Mouse (Mus musculus) common myeloid progenitor, adult 5-6 weeks (primary cell): Measurements from ENCODE around the gene Psme1. TPM values are rescaled to one million over a fixed set of nuclear protein-coding genes. Genes with fewer than 3 reads are reported as not detected.
A peak's percentile ranks its signal among the peaks of the same experiment; 100 is the strongest.

ENCODE experiments used
- ATAC-seq: replicated peaks from 2 replicates; pipeline ENCODE4 v1.8.0; 2016; ENCODE audit warnings: low read depth, mild to moderate bottlenecking, moderate TSS enrichment, inconsistent platforms; ENCODE audit not compliant: poor library complexity, severe bottlenecking
- total RNA-seq: library from RNA; stranded (forward); fragments of 200-1000, 187-1606 nt; gene quantifications from 2 replicates; pipeline ENCODE4 v1.2.3, GENCODE M21; 2017

Psme1 gene
- total RNA-seq, 1 experiment from 2014 or later, result 372 TPM

DNA sequence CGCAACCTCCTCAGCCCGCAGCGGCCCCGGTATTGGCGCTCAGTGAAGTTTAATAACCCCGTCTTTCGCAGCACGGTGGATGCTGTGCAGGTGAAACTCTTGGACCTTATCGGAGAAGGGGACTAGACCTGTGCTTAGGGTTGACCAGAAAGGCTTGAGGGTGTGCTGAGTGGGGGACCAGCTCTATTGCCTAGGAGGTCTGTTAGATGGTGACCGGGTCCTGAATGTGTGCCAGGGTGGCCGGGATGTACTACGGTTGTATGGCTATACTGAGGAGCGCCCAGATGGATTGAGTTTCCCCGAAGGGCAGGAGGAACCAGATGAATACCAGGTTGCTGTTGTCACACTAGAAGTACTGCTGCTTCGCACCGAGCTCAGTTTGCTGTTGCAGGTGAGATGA, 14.3 kb downstream of the Psme1 start:
- no peak for ATAC-seq

DNA sequence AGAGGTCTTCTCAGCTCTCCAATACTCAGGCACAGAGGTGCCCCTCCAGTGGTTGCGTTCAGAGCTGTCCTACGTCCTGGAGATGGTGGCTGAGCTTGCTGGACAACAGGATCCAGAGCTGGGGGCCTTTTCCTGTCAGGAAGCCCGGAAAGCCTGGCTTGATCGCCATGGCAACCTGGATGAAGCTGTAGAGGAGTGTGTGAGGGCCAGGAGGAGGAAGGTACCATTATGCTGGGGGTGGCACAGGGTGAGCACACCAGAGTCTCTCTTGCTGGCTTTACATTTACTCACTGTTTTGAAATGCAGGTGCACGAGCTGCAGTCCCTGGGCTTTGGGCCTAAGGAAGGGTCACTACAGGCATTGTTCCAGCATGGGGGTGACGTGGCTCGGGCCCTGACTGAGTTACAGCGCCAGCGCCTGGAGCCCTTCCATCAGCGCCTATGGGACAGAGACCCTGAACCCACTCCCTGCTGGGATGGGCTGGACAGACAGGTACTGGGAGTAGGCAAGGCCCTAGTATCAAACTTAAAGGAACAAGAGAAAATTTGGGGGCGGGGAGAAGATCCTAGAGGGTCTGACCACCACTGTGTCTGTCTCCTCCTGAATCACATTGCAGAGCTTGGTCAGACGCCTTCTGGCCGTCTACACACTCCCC, 18.2 kb downstream of the Psme1 start:
- no peak for ATAC-seq

- no peak for ATAC-seq
These were observed 20.8 kb downstream of the Psme1 start for GRCm38 (mm10) chr14:55598521-55599390.

- 0 out of 2 replicates have a peak, but pooled peaks have one; percentile 16 for ATAC-seq
These were observed 25.3 kb downstream of the Psme1 start, which contains the start of gene Irf9 for GRCm38 (mm10) chr14:55603271-55603632. Gene Irf9, plus strand, starts transcription at chr14:55603571.

DNA sequence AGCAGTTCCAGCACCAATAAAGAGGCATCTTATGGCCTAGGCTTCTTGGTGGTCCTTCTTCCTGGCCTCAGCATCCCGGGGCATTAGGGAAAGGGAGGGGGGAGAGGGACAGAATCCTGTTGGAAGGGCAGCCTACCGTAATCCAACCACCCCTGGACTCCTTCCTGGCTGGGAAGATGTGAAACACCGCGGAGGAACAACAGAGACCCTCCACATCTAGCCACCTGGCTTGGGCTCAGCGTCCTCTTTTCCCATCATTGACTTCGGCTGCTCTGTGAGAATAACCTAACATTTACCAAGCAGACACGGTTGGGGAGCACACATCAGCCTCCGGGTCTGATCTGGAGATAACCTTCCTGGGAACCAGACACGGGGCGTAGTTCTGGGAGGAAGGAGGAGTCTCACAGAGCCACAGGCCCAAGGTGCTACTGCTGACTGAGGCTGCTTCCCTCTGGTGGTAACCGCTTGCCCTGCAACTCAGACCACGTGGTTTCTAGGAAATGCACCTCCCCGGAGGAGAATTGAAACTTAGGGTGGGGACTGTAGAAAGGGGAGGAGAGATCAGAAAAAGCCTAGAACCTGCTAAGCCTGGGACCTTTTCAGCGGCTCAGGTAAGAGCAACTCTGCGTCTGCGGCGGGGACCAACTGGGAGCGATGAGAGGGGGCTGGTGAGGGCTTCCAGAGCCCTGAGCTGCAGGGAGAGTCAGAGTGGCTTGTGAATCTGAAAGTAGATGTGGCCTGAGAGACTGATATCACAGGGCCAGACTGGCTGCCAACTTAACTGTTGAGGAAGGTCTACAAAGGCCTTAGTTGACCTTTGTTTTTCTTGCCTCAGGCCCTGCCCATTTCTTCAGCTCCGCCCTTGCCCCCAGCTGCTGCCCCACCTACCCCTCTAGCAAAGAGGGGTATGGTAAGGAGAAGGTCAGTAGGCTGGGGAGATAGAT, 26.0 kb downstream of the Psme1 start:
- peak; percentile 93 for ATAC-seq

- no peak for ATAC-seq
These were observed 26.9 kb downstream of the Psme1 start for GRCm38 (mm10) chr14:55604823-55605222.

DNA sequence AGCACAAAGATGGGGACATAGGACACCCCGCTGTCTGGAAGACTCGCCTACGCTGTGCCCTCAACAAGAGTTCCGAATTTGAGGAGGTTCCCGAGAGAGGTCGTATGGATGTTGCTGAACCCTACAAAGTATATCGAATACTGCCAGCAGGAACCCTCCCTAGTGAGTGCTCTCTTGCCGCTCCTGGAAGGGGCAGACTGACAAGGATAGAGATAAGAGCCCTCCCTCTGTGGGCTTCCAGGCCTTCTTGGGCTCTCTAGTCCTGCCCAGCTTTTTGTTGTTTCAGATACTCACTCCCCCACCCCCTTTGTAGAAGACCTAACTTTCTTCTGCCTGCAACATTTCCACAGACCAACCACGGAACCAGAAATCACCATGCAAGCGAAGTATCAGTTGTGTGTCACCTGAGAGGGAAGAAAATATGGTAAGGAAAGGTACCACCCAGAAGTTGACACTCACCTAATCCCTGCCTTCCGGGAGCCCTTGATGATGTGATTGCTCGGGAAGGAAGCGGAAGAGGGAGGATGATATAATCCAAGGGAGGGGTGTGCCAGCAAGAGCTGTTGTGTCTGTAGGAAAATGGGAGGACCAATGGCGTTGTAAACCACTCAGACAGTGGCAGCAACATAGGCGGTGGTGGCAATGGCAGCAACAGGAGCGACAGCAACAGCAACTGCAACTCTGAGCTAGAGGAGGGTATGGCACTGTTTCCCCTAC, 28.0 kb downstream of the Psme1 start:
- no peak for ATAC-seq

GRCm38 (mm10) chr14:55608339-55608738, 30.4 kb downstream of the Psme1 start:
- no peak for ATAC-seq

DNA sequence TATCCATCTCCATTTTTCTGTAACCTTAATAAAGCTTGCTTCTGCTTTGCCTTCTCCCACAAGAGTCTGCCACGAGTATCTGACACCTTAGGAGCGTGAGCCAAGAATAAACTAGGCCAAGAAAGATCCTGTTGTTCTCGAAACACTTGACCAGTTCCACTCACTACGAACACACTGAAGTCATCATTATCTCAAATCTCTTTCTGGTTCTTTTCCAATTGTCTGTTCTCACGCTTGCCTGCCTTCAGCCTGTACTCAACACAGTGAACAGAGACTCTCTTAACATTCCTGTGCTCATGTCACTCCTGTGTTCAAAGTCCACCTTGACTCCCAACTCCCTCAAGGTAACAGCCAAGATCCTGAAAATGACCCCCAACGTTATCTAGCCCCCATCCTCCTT, 35.4 kb downstream of the Psme1 start:
- ATAC-seq, result no peak

GRCm38 (mm10) chr14:55614565-55615178, 36.7 kb downstream of the Psme1 start:
- peak; percentile 13; the same call in 1 of the 2 replicates for ATAC-seq

GRCm38 (mm10) chr14:55615876-55616275, 38.0 kb downstream of the Psme1 start:
- no peak for ATAC-seq

DNA sequence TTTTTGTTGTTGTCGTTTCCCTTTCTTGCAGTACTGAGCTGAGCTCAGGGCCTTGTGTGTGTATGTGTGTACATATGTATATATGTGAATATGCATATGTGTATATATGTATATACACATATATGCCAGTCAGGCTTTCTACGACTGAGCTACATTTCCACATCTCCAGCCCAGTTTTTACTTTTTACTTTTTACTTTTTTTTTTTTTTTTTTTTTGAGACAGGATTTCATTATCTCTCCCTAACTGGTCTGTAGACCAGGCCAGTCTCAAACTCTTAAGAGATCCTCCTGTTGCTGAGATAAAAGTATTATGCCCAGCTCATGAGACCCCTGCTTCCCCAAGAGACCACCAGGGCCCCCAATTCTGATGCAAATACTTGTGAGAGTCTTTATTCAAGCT, 38.9 kb downstream of the Psme1 start:
- ATAC-seq, result no peak

GRCm38 (mm10) chr14:55617822-55618221, 39.9 kb downstream of the Psme1 start, which contains the start of gene Rec8:
Gene Rec8, plus strand, starts transcription at chr14:55618037.
- ATAC-seq, result peak; percentile 79

- ATAC-seq, result peak; percentile 63
These were observed 40.7 kb downstream of the Psme1 start for GRCm38 (mm10) chr14:55618486-55619195.

- ATAC-seq, result no peak
These were observed 50.3 kb downstream of the Psme1 start for GRCm38 (mm10) chr14:55628077-55628827.

GRCm38 (mm10) chr14:55629312-55629711, 51.4 kb downstream of the Psme1 start:
- peak; percentile 75 for ATAC-seq
